Mouse (Mus musculus): ENCODE measurements around the gene Nfxl1.

- TF ChIP-seq CTCF (IDR thresholded peaks at IDR 0.05; ENCODE audit: borderline replicate concordance, insufficient read depth, low read length) (no peak), POLR2A (IDR thresholded peaks at IDR 0.05; ENCODE audit: low read depth, low read length) (no peak)
These were observed 8.3 kb downstream of the Nfxl1 start for GRCm38 (mm10) chr5:72551209-72551608.
